Mouse (Mus musculus) E14TG2a.4 (cell line): ENCODE data around the gene Alcam.

Experiments used
- CTCF ChIP-seq: conservative IDR thresholded peaks from 2 replicates; pipeline ENCODE4 v1.5.1; 2014; ENCODE audit warnings: low read length
- POU5F1 ChIP-seq: IDR thresholded peaks from 2 replicates; pipeline ENCODE4 v1.6.1; 2014; ENCODE audit warnings: low read length, borderline replicate concordance

DNA sequence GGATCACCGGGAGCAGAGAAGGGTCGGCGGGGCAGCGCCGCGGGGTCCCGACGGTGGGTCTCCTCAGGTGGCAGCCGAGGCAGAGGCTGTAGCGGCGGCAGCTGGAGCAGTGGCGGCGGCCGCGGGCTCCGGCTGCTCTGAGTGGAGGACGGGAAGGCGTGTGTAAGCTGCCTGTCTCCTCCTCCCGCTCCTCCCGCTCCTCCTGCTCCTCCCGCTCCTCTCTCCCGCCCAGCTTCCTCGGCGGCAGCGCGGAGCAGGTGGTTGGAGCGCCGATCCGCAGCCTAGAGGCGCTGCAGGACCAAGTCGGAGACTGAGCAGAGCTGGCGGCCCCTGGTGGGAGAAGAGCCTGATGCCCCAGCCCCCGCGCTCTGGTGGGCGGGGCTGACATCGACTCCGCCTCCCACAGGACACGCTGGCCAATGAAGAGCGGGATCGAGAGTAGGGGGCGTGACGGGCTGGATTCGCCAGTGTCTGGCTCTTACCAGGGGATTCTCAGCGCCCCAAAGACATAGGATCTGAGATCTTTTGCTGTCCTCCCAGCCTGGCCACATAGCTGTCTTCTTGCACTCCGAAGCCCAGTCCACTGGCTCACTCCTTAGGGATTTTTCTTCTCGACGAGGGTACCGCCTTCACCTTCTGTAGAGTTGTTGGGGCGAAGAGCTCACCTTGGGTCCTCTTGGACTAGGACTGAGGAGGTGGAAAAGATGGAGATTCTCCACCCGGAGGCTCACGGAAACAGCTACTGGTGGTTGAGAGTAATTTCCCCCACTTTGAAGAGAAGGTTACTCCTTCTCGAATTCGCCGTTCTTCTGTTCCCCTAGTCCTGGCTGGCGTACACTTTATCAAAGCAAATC lies 785 bp downstream of the Alcam start:
- TF ChIP-seq CTCF = no peak
- no peak for TF ChIP-seq POU5F1
